Mouse (Mus musculus): Measurements from ENCODE around the gene Pop5. TPM values are rescaled to one million over a fixed set of nuclear protein-coding genes. Genes with fewer than 3 reads are reported as not detected.

Pop5 gene
- total and polyA plus RNA-seq, 2 experiments from 2014 or later = 41.5 to 101 TPM

- ATAC-seq (ENCODE audit: low FRiP score) (no peak), DNase-seq (ENCODE audit: low spot score) (no peak)
- 80% methylated on average over 8 of the region's 8 CpGs for WGBS
- Histone ChIP-seq H3K27ac (ENCODE audit: low read depth, low read length) (no peak overlapping the region), H3K4me3 (ENCODE audit: low read depth, low read length) (no peak overlapping the region), H3K27me3 (ENCODE audit: insufficient read depth, low read length) (no peaks in the 10 kb centered on the region), H3K4me2 (ENCODE audit: low read depth, low read length, poor library complexity, severe bottlenecking) (no peak overlapping the region), H3K36me3 (ENCODE audit: insufficient read depth, low read length) (peaks cover 7% of the 10 kb centered on the region; the same call in 1 of the 2 replicates), H3K9me3 (ENCODE audit: low read length) (no peaks in the 10 kb centered on the region), H3K9ac (replicated peaks; ENCODE audit: low read length, poor library complexity, severe bottlenecking) (no peak overlapping the region), H3K4me1 (ENCODE audit: insufficient read depth, low read length) (peaks cover 9% of the 10 kb centered on the region; the same call in 1 of the 2 replicates)
- no peak for TF ChIP-seq CTCF (IDR thresholded peaks at IDR 0.05)
Observed at GRCm38 (mm10) chr5:115266787-115267468, 31.3 kb downstream of the Pop5 start.

- no peak for DNase-seq (ENCODE audit: low spot score)
- Histone ChIP-seq H3K9ac (replicated peaks; ENCODE audit: low read length, poor library complexity, severe bottlenecking) (no peak overlapping the region), H3K27ac (ENCODE audit: low read depth, low read length) (no peak overlapping the region), H3K9me3 (ENCODE audit: low read length) (no peaks in the 10 kb centered on the region), H3K4me2 (ENCODE audit: low read depth, low read length, poor library complexity, severe bottlenecking) (no peak overlapping the region), H3K27me3 (ENCODE audit: insufficient read depth, low read length) (no peaks in the 10 kb centered on the region), H3K4me1 (ENCODE audit: insufficient read depth, low read length) (peaks cover 9% of the 10 kb centered on the region; the same call in 1 of the 2 replicates), H3K4me3 (ENCODE audit: low read depth, low read length) (no peak overlapping the region), H3K36me3 (ENCODE audit: insufficient read depth, low read length) (peaks cover 7% of the 10 kb centered on the region; the same call in 1 of the 2 replicates)
- 68% methylated on average over 3 of the region's 3 CpGs for WGBS
- TF ChIP-seq CTCF (IDR thresholded peaks at IDR 0.05) = no peak
- ATAC-seq (ENCODE audit: low FRiP score) = no peak
Observed at GRCm38 (mm10) chr5:115267469-115268045, 31.9 kb downstream of the Pop5 start.

DNA sequence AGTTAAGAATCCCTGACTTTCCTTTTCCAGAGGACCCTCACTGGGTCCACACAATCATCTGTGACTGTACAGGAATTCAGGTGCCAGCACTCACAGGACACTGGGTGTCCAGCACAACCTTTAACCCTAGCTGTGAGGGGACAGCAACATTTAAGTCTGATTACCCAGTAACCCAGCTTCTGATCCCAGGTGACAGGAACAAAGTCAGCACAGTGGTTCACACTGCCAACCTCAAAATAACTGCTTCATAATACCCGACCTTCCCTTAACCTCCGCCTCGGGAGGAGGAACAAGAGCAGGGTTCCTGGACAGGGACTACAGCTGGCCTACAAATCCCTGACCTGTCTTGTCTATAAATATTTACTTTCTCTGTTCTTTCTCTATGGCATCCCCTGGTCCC, 32.6 kb downstream of the Pop5 start:
- Histone ChIP-seq H3K4me1 (ENCODE audit: insufficient read depth, low read length) (peaks cover 9% of the 10 kb centered on the region; the same call in 1 of the 2 replicates), H3K4me2 (ENCODE audit: low read depth, low read length, poor library complexity, severe bottlenecking) (no peak overlapping the region), H3K9me3 (ENCODE audit: low read length) (no peaks in the 10 kb centered on the region), H3K36me3 (ENCODE audit: insufficient read depth, low read length) (peaks cover 3% of the 10 kb centered on the region; the same call in 1 of the 2 replicates), H3K4me3 (ENCODE audit: low read depth, low read length) (no peak overlapping the region), H3K27me3 (ENCODE audit: insufficient read depth, low read length) (no peaks in the 10 kb centered on the region), H3K27ac (ENCODE audit: low read depth, low read length) (no peak overlapping the region), H3K9ac (replicated peaks; ENCODE audit: low read length, poor library complexity, severe bottlenecking) (no peak overlapping the region)
- WGBS = 58% methylated on average over 3 of the region's 3 CpGs
- ATAC-seq (ENCODE audit: low FRiP score) (no peak), DNase-seq (ENCODE audit: low spot score) (no peak)
- TF ChIP-seq CTCF (IDR thresholded peaks at IDR 0.05) = no peak

DNA sequence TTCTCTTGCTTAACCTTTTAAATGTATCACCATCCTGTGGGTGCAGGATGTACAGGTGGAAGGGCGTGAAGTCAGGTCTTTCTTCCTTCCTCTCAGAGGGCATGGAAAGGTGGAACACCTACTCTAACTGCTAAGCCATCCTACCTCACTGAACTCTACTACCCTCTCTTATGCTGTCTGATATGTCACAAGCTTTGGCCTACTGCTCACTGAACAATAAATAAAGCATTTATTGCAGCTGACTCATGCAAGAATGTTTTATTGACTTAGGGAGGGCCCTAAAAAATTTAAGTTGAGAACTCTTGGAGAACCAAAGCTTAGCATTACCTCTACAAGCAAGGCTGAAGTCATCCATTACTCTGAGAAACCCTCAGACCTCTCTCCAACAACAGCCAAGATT, 34.3 kb downstream of the Pop5 start:
- WGBS = 88% methylated on average over 1 of the region's 1 CpGs
- no peaks in the 10 kb centered on the region for H3K9me3 ChIP-seq (ENCODE audit: low read length)
- H3K36me3 ChIP-seq (ENCODE audit: insufficient read depth, low read length) = peaks cover 3% of the 10 kb centered on the region; the same call in 1 of the 2 replicates
- no peak for TF ChIP-seq CTCF (IDR thresholded peaks at IDR 0.05)
- ATAC-seq (ENCODE audit: low FRiP score) (no peak), DNase-seq (ENCODE audit: low spot score) (no peak)
- H3K4me3 ChIP-seq (ENCODE audit: low read depth, low read length) = peak overlapping the region; percentile 6; the same call in 1 of the 2 replicates
- H3K27me3 ChIP-seq (ENCODE audit: insufficient read depth, low read length) = no peaks in the 10 kb centered on the region
- 0 out of 2 replicates have a peak overlapping the region, but pooled peaks have one; percentile 24 for H3K9ac ChIP-seq (replicated peaks; ENCODE audit: low read length, poor library complexity, severe bottlenecking)
- H3K4me1 ChIP-seq (ENCODE audit: insufficient read depth, low read length) = peaks cover 9% of the 10 kb centered on the region; the same call in 1 of the 2 replicates
- H3K27ac ChIP-seq (ENCODE audit: low read depth, low read length) = no peak overlapping the region
- peak overlapping the region; percentile 69 for H3K4me2 ChIP-seq (ENCODE audit: low read depth, low read length, poor library complexity, severe bottlenecking)

- Histone ChIP-seq H3K36me3 (ENCODE audit: insufficient read depth, low read length) (peaks cover 3% of the 10 kb centered on the region; the same call in 1 of the 2 replicates), H3K4me2 (ENCODE audit: low read depth, low read length, poor library complexity, severe bottlenecking) (peak overlapping the region; percentile 69), H3K27me3 (ENCODE audit: insufficient read depth, low read length) (no peaks in the 10 kb centered on the region), H3K4me1 (ENCODE audit: insufficient read depth, low read length) (peaks cover 9% of the 10 kb centered on the region; the same call in 1 of the 2 replicates), H3K27ac (ENCODE audit: low read depth, low read length) (peak overlapping the region; percentile 91), H3K9me3 (ENCODE audit: low read length) (no peaks in the 10 kb centered on the region), H3K9ac (replicated peaks; ENCODE audit: low read length, poor library complexity, severe bottlenecking) (peak overlapping the region; percentile 100), H3K4me3 (ENCODE audit: low read depth, low read length) (peak overlapping the region; percentile 98)
- DNase-seq (ENCODE audit: low spot score) = peak; percentile 21
- ATAC-seq (ENCODE audit: low FRiP score) = peak; percentile 59; the same call in 1 of the 2 replicates
- TF ChIP-seq CTCF (IDR thresholded peaks at IDR 0.05) = no peak
- under 1% methylated on average over 70 of the region's 77 CpGs for WGBS
Observed at GRCm38 (mm10) chr5:115271931-115272811, 36.5 kb downstream of the Pop5 start.
